Mouse (Mus musculus) megakaryocyte, adult 5-6 weeks (primary cell): ENCODE data around the gene Ace3. TPM values are rescaled to one million over a fixed set of nuclear protein-coding genes. Genes with fewer than 3 reads are reported as not detected.

Experiments
- ATAC-seq: 2 replicates; pipeline ENCODE4 v1.8.0; 2016; ENCODE audit warnings: mild to moderate bottlenecking, inconsistent platforms; ENCODE audit not compliant: poor library complexity, severe bottlenecking
- total RNA-seq, 2 experiments: library from RNA; stranded (forward) in 1 of 2; stranded (reverse) in 1 of 2; fragments of 153-499, 151-499 nt in 1 of 2; fragments of 221-1000, 200-1000 nt in 1 of 2; gene quantifications; 2 replicates each; pipeline versions ENCODE4 v1.2.3 to v1.2.4; 2015 to 2017

Ace3 gene
- total RNA-seq, 2 experiments from 2014 or later = not detected

- peak; percentile 96 for ATAC-seq
Observed at GRCm38 (mm10) chr11:106036548-106037417, 42.3 kb downstream of the Ace3 start, which contains the start of gene Dcaf7. TSS of gene Dcaf7 (plus strand) at chr11:106036872.

- ATAC-seq = no peak
Observed at GRCm38 (mm10) chr11:106037418-106037751, 42.9 kb downstream of the Ace3 start.

GRCm38 (mm10) chr11:106044349-106044748 lies 49.9 kb downstream of the Ace3 start:
- no peak for ATAC-seq

GRCm38 (mm10) chr11:106045256-106045655 lies 50.8 kb downstream of the Ace3 start:
- ATAC-seq = no peak

GRCm38 (mm10) chr11:106045780-106046179 lies 51.3 kb downstream of the Ace3 start:
- ATAC-seq = no peak

- ATAC-seq = no peak
Observed at GRCm38 (mm10) chr11:106046584-106046983, 52.1 kb downstream of the Ace3 start.

- no peak for ATAC-seq
Observed at GRCm38 (mm10) chr11:106053921-106054320, 59.4 kb downstream of the Ace3 start.

GRCm38 (mm10) chr11:106054600-106054999 lies 60.1 kb downstream of the Ace3 start:
- ATAC-seq = no peak

Other genes starting within 250 kb of the Ace3 start
- gene Cyb561, start 41.3 kb upstream of the Ace3 start, total RNA-seq (2015) = 0.30 TPM in 1 of 2 replicates, not detected in the other
- 0.37 TPM in 1 of 2 replicates, not detected in the other for gene Cyb561, start 41.3 kb upstream of the Ace3 start, total RNA-seq (2017)
- 7.3 and 9.0 TPM in 2 replicates for gene Ace, start 26.7 kb upstream of the Ace3 start, total RNA-seq (2015)
- gene Ace, start 26.7 kb upstream of the Ace3 start, total RNA-seq (2017) = 3.2 and 6.9 TPM in 2 replicates
- 0.07 TPM in 1 of 2 replicates, not detected in the other for gene Kcnh6, start 13.4 kb downstream of the Ace3 start, total RNA-seq (2015)
- gene Kcnh6, start 13.4 kb downstream of the Ace3 start, total RNA-seq (2017) = not detected in 2 replicates
- gene Dcaf7, start 42.2 kb downstream of the Ace3 start, total RNA-seq (2015) = 40.4 and 42.5 TPM in 2 replicates
- 45.6 and 49.4 TPM in 2 replicates for gene Dcaf7, start 42.2 kb downstream of the Ace3 start, total RNA-seq (2017)
- 2.9 and 4.2 TPM in 2 replicates for gene Taco1, start 71.4 kb downstream of the Ace3 start, total RNA-seq (2015)
- 9.3 and 10.2 TPM in 2 replicates for gene Taco1, start 71.4 kb downstream of the Ace3 start, total RNA-seq (2017)
- 45.0 and 50.4 TPM in 2 replicates for gene Map3k3, start 89.9 kb downstream of the Ace3 start, total RNA-seq (2015)
- 67.4 and 81.8 TPM in 2 replicates for gene Map3k3, start 89.9 kb downstream of the Ace3 start, total RNA-seq (2017)
- gene Gm10840, start 166.2 kb downstream of the Ace3 start, total RNA-seq (2015) = 1.4 TPM in 1 of 2 replicates, not detected in the other
- gene Gm10840, start 166.2 kb downstream of the Ace3 start, total RNA-seq (2017) = not detected in 2 replicates
- 242 and 247 TPM in 2 replicates for gene Limd2, start 166.2 kb downstream of the Ace3 start, total RNA-seq (2015)
- 56.3 and 61.8 TPM in 2 replicates for gene Limd2, start 166.2 kb downstream of the Ace3 start, total RNA-seq (2017)
- gene Strada, start 207.5 kb downstream of the Ace3 start, total RNA-seq (2015) = 27.2 and 28.3 TPM in 2 replicates
- 20.3 and 26.1 TPM in 2 replicates for gene Strada, start 207.5 kb downstream of the Ace3 start, total RNA-seq (2017)
- 25.8 and 36.0 TPM in 2 replicates for gene Ccdc47, start 221.7 kb downstream of the Ace3 start, total RNA-seq (2015)
- gene Ccdc47, start 221.7 kb downstream of the Ace3 start, total RNA-seq (2017) = 110 and 156 TPM in 2 replicates
- gene Ddx42, start 222.3 kb downstream of the Ace3 start, total RNA-seq (2015) = 28.6 and 30.3 TPM in 2 replicates
- 51.7 and 62.6 TPM in 2 replicates for gene Ddx42, start 222.3 kb downstream of the Ace3 start, total RNA-seq (2017)